Mouse (Mus musculus): ENCODE measurements around the gene H2-Ke6. TPM values are rescaled to one million over a fixed set of nuclear protein-coding genes. Genes with fewer than 3 reads are reported as not detected.
"Not testable (repeated sequence)": the region's sequence is repeated elsewhere in the genome, so short reads cannot be mapped to it uniquely, and the experiment has no call there.

The H2-Ke6 gene
- total and polyA plus RNA-seq, 3 experiments = 20.8 to 47.1 (median 31.7) TPM

- Histone ChIP-seq H3K27ac (ENCODE audit: insufficient read depth, low read depth) (peak overlapping the region; percentile 69), H3K4me1 (ENCODE audit: control insufficient read depth in 1 of 2, insufficient read depth in 2 of 2) (peaks cover 16 to 31% of the 10 kb centered on the region in 2 experiments), H3K9ac (ENCODE audit: insufficient read depth, low read depth) (peak overlapping the region; percentile 100), H3K9me3 (replicated peaks; ENCODE audit: low read length) (no peaks in the 10 kb centered on the region), H3K4me2 (ENCODE audit: insufficient read depth, low read depth, poor library complexity, severe bottlenecking) (no peak overlapping the region), H3K4me3 (replicated peaks in 1 of 3; ENCODE audit: low read depth in 2 of 3, low read length in 2 of 3, poor library complexity in 1 of 3) (peak overlapping the region; percentile 52 to 99 (median 66)), H3K79me2 (replicated peaks; ENCODE audit: control insufficient read depth, extremely low read depth, insufficient read depth, poor library complexity, severe bottlenecking) (peaks cover 23% of the 10 kb centered on the region), H3K27me3 (replicated peaks) (no peaks in the 10 kb centered on the region), H3K36me3 (replicated peaks in 1 of 2; ENCODE audit: control insufficient read depth in 1 of 2, insufficient read depth in 1 of 2, low read length in 1 of 2) (peaks cover 33 to 37% of the 10 kb centered on the region in 2 experiments)
- TF ChIP-seq ZKSCAN1 (IDR thresholded peaks at IDR 0.05; ENCODE audit: borderline replicate concordance, low read depth, low read length) (no peak), TCF12 (IDR thresholded peaks at IDR 0.05; ENCODE audit: low read depth, low read length) (no peak), PAX5 (IDR thresholded peaks at IDR 0.05; ENCODE audit: low read length) (no peak), ZC3H11A (IDR thresholded peaks at IDR 0.05; ENCODE audit: low read depth, low read length) (no peak), RAD21 (IDR thresholded peaks at IDR 0.05; ENCODE audit: low read depth, low read length) (no peak), NELFE (IDR thresholded peaks at IDR 0.05; ENCODE audit: low read depth, low read length) (no peak), ZNF384 (IDR thresholded peaks at IDR 0.05; ENCODE audit: low read depth, low read length) (no peak), ETS1 (conservative IDR thresholded peaks at IDR 0.05; ENCODE audit: low read depth, low read length) (no peak), BHLHE40 (IDR thresholded peaks at IDR 0.05; ENCODE audit: low read depth, low read length) (no peak), EP300 (IDR thresholded peaks at IDR 0.05; ENCODE audit: low read length) (no peak)
- no peak for DNase-seq (ENCODE audit: extremely low read depth)
- dilution Hi-C loops (cut with MboI; ENCODE audit: extremely low pct_ligation_motif_present, extremely low pct_unique_long_range_greater_than_20kb, low sequenced_read_pairs) = no loop called here
- in situ Hi-C loops (cut with MboI; ENCODE audit: low pct_ligation_motif_present, low pct_unique_long_range_greater_than_20kb, low sequenced_read_pairs) = loop anchor here (5.0 to 25.0 kb wide), 3 partner anchors 1263 to 1463 kb away; partner anchors contain the start of genes H2-D1 and H2-Q10
Measured at GRCm38 (mm10) chr17:33999341-34000149, 28.3 kb downstream of the H2-Ke6 start.

DNA sequence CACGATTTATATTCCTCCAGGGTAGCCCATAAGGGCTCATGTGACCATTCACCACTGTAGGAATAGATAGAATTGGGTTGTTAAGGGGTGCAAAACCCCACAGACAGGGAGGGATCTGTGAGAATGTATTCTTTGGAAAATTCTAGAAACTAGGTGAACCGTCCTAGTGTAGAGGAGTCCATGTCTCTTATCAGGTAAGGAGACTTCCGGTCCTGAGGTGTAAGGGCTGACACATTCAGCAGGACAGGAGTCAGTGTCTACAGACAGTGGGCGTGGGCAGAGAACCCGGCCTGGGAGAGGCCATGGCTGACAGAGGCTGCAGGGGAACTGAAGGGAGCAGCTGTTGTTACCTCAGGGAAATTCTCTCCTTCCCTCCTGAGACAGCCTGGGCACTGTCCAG lies 29.2 kb downstream of the H2-Ke6 start:
- H3K27ac ChIP-seq (ENCODE audit: insufficient read depth, low read depth); H3K27me3 ChIP-seq (replicated peaks); dilution Hi-C loops (cut with MboI; ENCODE audit: extremely low pct_ligation_motif_present, extremely low pct_unique_long_range_greater_than_20kb, low sequenced_read_pairs); DNase-seq (ENCODE audit: extremely low read depth); H3K9me3 ChIP-seq (replicated peaks; ENCODE audit: low read length): not testable (repeated sequence)
- in situ Hi-C loops (cut with MboI; ENCODE audit: low pct_ligation_motif_present, low pct_unique_long_range_greater_than_20kb, low sequenced_read_pairs) = loop anchor here (10.0 to 25.0 kb wide), 2 partner anchors 1386 to 1464 kb away; partner anchors contain the start of gene H2-Q10
- peaks cover 33 to 39% of the 10 kb centered on the region in 2 experiments for H3K36me3 ChIP-seq (replicated peaks in 1 of 2; ENCODE audit: control insufficient read depth in 1 of 2, insufficient read depth in 1 of 2, low read length in 1 of 2)
- peaks cover 23% of the 10 kb centered on the region for H3K79me2 ChIP-seq (replicated peaks; ENCODE audit: control insufficient read depth, extremely low read depth, insufficient read depth, poor library complexity, severe bottlenecking)
- peak overlapping the region; percentile 43 to 71 (median 55) for H3K4me3 ChIP-seq (replicated peaks in 1 of 3; ENCODE audit: low read depth in 2 of 3, low read length in 2 of 3, poor library complexity in 1 of 3)
- H3K4me1 ChIP-seq (ENCODE audit: control insufficient read depth in 1 of 2, insufficient read depth in 2 of 2) = peaks cover 16 to 28% of the 10 kb centered on the region in 2 experiments
- H3K9ac ChIP-seq (ENCODE audit: insufficient read depth, low read depth) = peak overlapping the region; percentile 61
- TF ChIP-seq ZNF384 (IDR thresholded peaks at IDR 0.05; ENCODE audit: low read depth, low read length) = 0 out of 2 replicates have a peak, but pooled peaks have one; percentile 22
- peak overlapping the region; percentile 91 for H3K4me2 ChIP-seq (ENCODE audit: insufficient read depth, low read depth, poor library complexity, severe bottlenecking)

- DNase-seq (ENCODE audit: extremely low read depth); H3K4me3 ChIP-seq (replicated peaks in 1 of 3; ENCODE audit: low read depth in 2 of 3, low read length in 2 of 3, poor library complexity in 1 of 3); dilution Hi-C loops (cut with MboI; ENCODE audit: extremely low pct_ligation_motif_present, extremely low pct_unique_long_range_greater_than_20kb, low sequenced_read_pairs); H3K27me3 ChIP-seq (replicated peaks); H3K9me3 ChIP-seq (replicated peaks; ENCODE audit: low read length); H3K9ac ChIP-seq (ENCODE audit: insufficient read depth, low read depth); H3K4me2 ChIP-seq (ENCODE audit: insufficient read depth, low read depth, poor library complexity, severe bottlenecking); H3K27ac ChIP-seq (ENCODE audit: insufficient read depth, low read depth): not testable (repeated sequence)
- in situ Hi-C loops (cut with MboI; ENCODE audit: low pct_ligation_motif_present, low pct_unique_long_range_greater_than_20kb, low sequenced_read_pairs) = loop anchor here (10.0 to 25.0 kb wide), 2 partner anchors 1388 to 1465 kb away; partner anchors contain the start of gene H2-Q10
- Histone ChIP-seq H3K4me1 (ENCODE audit: control insufficient read depth in 1 of 2, insufficient read depth in 2 of 2) (peaks cover 16 to 27% of the 10 kb centered on the region in 2 experiments), H3K36me3 (replicated peaks in 1 of 2; ENCODE audit: control insufficient read depth in 1 of 2, insufficient read depth in 1 of 2, low read length in 1 of 2) (peaks cover 33 to 41% of the 10 kb centered on the region in 2 experiments), H3K79me2 (replicated peaks; ENCODE audit: control insufficient read depth, extremely low read depth, insufficient read depth, poor library complexity, severe bottlenecking) (peaks cover 23% of the 10 kb centered on the region)
Measured at GRCm38 (mm10) chr17:33997025-33997424, 30.8 kb downstream of the H2-Ke6 start.
